In genomic region chr16:19003757-19004156, GRCm38 (mm10) we compare ENCODE assay signal across 15 mouse cellular contexts.
"Had no signal": no experiment of that assay in that cellular context is flagged by ENCODE, and none has a peak within 500 bp of the region (broad histone marks: within the 10 kb centered on the region; RNA-seq: fewer than 3 reads in every experiment).

No protein-coding gene starts in this region.

- H3K36me3 ChIP-seq: neural tube, embryonic 12.5 days; neural tube, embryonic 13.5 days; neural tube, embryonic 15.5 days; stomach, embryonic 15.5 days had no signal

- H3K9me3 ChIP-seq: neural tube, embryonic 12.5 days; neural tube, embryonic 13.5 days; neural tube, embryonic 15.5 days; stomach, embryonic 15.5 days had no signal

- H3K27me3 ChIP-seq: neural tube, embryonic 12.5 days; neural tube, embryonic 13.5 days; neural tube, embryonic 15.5 days; stomach, embryonic 15.5 days had no signal

- H3K4me1 ChIP-seq: neural tube, embryonic 12.5 days; neural tube, embryonic 13.5 days; neural tube, embryonic 15.5 days; stomach, embryonic 15.5 days had no signal

- H3K4me2 ChIP-seq: neural tube, embryonic 12.5 days; neural tube, embryonic 13.5 days; neural tube, embryonic 15.5 days; stomach, embryonic 15.5 days had no signal

- H3K4me3 ChIP-seq: neural tube, embryonic 12.5 days; neural tube, embryonic 13.5 days; neural tube, embryonic 15.5 days; stomach, embryonic 15.5 days had no signal

- DNase-seq: right cerebral cortex, adult 18-20 months; right cerebral cortex, postnatal 14 days; right cerebral cortex, postnatal 25 days; right cerebral cortex, postnatal 4 days; thymus, adult 18-20 months; thymus, adult 2 months; thymus, postnatal 14 days; thymus, postnatal 25 days; thymus, postnatal 36 days; thymus, postnatal 4 days had no signal

- H3K27ac ChIP-seq: neural tube, embryonic 12.5 days; neural tube, embryonic 13.5 days; neural tube, embryonic 15.5 days; stomach, embryonic 15.5 days; stomach, postnatal 0 days had no signal

- H3K9ac ChIP-seq: neural tube, embryonic 12.5 days; neural tube, embryonic 13.5 days; neural tube, embryonic 15.5 days; stomach, embryonic 15.5 days had no signal
